Mouse (Mus musculus): ENCODE measurements at regions not wholly inside any gene's neighbourhood (a gene's known extent, or its start where the extent isn't known, plus 50 kb on each side); places are given as distances from the start of the nearest gene placed in this dataset.
A peak's percentile ranks its signal among the peaks of the same experiment; 100 is the strongest.

DNA sequence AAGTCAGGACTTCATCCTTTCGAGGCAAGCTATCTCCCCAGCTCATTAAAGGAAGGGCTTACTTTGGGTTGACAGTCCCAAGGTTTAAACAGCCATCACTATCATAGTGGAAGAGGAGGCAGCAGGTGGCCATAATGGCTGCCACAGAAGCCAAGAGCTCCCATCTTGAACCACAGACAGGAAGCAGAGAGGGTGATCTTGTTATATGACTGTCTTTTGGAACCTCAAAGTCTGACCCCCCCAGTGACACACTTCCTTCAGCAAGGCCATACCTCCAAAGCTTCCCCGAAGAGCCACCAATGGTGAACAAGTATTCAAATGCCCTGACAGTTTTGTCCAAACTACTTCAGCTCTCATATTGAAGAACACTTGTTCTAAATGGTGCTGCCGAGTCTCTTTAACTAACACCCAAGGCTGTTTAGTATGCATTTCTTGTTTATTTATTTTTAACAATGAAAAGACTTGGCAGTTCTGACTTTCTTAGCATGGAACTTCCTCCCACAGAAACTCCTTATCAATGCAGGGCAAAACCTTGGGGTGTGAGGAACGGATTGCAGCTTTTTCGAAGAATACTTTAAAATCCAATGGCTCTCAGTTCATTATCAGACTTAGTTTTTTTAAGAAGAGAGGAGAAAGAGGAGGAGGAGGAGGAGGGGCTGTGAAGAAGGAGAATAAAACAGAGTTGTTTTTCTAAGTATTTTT is 79.8 kb upstream of the Tnik start:
- Histone ChIP-seq H3K36me3 (no peaks in the 10 kb centered on the region), H3K4me1 (0 out of 2 replicates have a peak, but pooled peaks cover 2% of the 10 kb centered on the region), H3K27me3 (no peaks in the 10 kb centered on the region), H3K4me3 (replicated peaks) (no peak overlapping the region), H3K4me2 (replicated peaks) (no peak overlapping the region), H3K27ac (replicated peaks) (no peak overlapping the region), H3K9me3 (replicated peaks) (no peaks in the 10 kb centered on the region), H3K9ac (no peak overlapping the region)
- 84% methylated on average over 5 of the region's 5 CpGs for WGBS
- no peak for ATAC-seq (ENCODE audit: insufficient number of reproducible peaks, low FRiP score, low TSS enrichment, low read depth)

DNA sequence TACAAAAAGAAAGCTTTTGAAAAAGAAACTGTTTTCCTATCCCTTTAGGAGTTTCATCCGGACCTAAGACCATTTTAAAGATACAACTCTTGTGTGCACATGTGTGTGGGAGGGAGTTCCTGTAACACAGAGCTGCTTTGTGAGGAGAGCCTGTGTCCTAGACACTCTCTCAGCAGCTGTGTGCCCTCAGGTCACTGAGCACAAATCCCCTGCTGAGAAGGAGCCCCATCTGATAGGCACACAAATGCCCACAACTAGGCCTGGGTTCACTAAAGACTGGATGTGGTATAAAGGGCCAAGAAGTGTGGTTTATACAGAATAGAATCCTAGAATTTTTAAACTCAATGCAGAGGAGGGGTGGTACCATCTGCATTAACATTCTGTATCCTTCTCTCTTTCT is 77.5 kb upstream of the Tnik start:
- Histone ChIP-seq H3K4me3 (replicated peaks) (no peak overlapping the region), H3K4me2 (replicated peaks) (no peak overlapping the region), H3K9ac (no peak overlapping the region), H3K4me1 (0 out of 2 replicates have a peak, but pooled peaks cover 2% of the 10 kb centered on the region), H3K36me3 (no peaks in the 10 kb centered on the region), H3K27ac (replicated peaks) (no peak overlapping the region), H3K27me3 (no peaks in the 10 kb centered on the region), H3K9me3 (replicated peaks) (no peaks in the 10 kb centered on the region)
- WGBS: 14% methylated on average over 1 of the region's 1 CpGs
- no peak for ATAC-seq (ENCODE audit: insufficient number of reproducible peaks, low FRiP score, low TSS enrichment, low read depth)

DNA sequence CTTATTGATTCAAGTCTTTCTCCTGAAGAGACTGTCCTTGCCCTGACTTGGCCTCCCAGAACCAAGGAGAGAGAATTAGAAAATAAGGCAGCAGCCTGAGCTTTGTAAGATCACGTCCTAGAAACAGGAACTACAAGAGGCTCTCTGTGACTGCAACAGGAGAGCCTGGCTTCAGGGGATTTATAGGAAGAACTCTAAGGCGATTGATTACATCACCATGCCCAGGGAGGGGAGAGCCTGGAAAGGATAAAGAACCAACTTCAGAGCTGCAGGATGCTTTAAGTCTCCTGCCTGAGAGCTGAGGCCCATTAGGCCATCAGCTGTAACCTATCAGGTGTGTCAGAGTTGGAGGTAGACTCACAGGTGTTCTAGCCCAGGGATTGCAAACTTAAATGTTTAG is 77.1 kb upstream of the Tnik start:
- ATAC-seq (ENCODE audit: insufficient number of reproducible peaks, low FRiP score, low TSS enrichment, low read depth): no peak
- no peak overlapping the region for H3K9ac ChIP-seq
- H3K36me3 ChIP-seq: no peaks in the 10 kb centered on the region
- no peaks in the 10 kb centered on the region for H3K27me3 ChIP-seq
- WGBS: 6% methylated on average over 2 of the region's 2 CpGs
- H3K27ac ChIP-seq (replicated peaks): no peak overlapping the region
- H3K9me3 ChIP-seq (replicated peaks): no peaks in the 10 kb centered on the region
- no peak overlapping the region for H3K4me3 ChIP-seq (replicated peaks)
- peaks cover 2% of the 10 kb centered on the region; the same call in 1 of the 2 replicates for H3K4me1 ChIP-seq
- H3K4me2 ChIP-seq (replicated peaks): no peak overlapping the region

DNA sequence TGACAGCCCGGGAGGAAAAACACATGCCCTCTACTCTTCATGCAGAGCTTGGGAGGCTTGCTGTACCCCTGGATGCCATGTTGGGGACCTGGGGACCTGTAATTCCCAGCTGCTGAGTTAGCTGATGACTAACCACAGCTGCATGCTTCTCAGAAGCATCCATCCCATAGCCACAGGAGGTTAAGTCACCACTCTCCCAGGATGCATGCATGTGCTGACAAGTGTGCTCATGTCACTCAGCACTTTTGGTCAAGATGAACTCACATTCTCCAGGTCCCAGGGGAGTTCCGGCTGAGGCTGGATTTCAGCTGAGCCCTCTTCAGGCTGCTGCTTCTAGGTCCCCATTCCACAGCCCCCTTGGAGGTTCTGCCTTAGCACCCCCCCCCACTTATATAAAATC is 73.6 kb upstream of the Tnik start:
- no peaks in the 10 kb centered on the region for H3K9me3 ChIP-seq (replicated peaks)
- WGBS: 79% methylated on average over 2 of the region's 2 CpGs
- no peak overlapping the region for H3K27ac ChIP-seq (replicated peaks)
- no peaks in the 10 kb centered on the region for H3K36me3 ChIP-seq
- no peak overlapping the region for H3K4me3 ChIP-seq (replicated peaks)
- no peak overlapping the region for H3K4me2 ChIP-seq (replicated peaks)
- H3K9ac ChIP-seq: no peak overlapping the region
- H3K4me1 ChIP-seq: peaks cover 3% of the 10 kb centered on the region; the same call in 1 of the 2 replicates
- peak; percentile 69; the same call in 1 of the 2 replicates for ATAC-seq (ENCODE audit: insufficient number of reproducible peaks, low FRiP score, low TSS enrichment, low read depth)
- H3K27me3 ChIP-seq: no peaks in the 10 kb centered on the region

DNA sequence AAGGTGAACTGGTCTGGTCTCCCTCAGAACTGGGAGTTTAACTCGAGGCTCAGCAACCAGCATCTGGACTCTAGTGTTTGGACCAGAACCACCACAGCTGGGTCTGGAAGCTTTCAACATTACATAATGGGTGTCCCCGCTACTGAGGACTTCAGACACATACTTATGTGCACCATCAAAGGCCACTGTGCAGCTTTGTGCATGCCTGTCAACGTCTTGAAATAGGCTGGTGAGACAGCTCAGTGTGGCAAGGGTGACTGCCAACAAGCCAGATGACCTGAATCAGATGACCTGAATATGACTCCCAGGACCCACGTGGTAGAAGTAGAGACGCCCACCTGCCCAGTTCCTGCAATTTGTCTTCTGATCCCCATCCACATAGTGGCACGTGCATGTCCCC is 72.8 kb upstream of the Tnik start:
- WGBS: 71% methylated on average over 6 of the region's 6 CpGs
- Histone ChIP-seq H3K27ac (replicated peaks) (no peak overlapping the region), H3K27me3 (no peaks in the 10 kb centered on the region), H3K4me2 (replicated peaks) (no peak overlapping the region), H3K4me1 (peaks cover 7% of the 10 kb centered on the region; the same call in 1 of the 2 replicates), H3K9ac (no peak overlapping the region), H3K36me3 (no peaks in the 10 kb centered on the region), H3K4me3 (replicated peaks) (no peak overlapping the region), H3K9me3 (replicated peaks) (no peaks in the 10 kb centered on the region)
- ATAC-seq (ENCODE audit: insufficient number of reproducible peaks, low FRiP score, low TSS enrichment, low read depth): no peak

DNA sequence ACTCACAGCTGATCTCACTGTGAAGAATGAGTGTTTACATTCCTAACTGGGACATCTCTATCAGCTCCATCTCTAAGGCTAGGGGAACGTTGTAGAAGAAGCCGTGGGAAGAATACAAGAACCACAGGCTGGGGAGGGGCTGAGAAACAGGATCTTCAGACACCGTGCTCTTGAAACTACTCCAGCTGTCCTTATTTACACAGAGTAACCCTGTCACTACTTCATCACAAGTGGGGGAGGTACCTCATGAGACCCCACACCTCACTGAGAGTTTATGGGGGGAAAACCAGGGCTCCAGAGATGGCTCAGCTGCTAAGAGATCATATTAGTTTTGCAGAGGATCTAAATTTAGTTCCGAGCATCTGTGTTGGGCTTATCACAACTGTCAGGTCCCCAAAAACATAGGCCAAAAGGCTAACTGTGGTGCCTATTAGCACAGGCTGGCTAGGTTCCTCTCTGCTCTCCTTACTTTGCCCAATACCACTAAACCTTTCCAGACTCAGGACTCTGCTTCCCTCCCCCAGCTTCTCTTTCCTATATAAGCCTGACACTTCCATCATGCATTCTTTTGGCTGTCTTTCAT is 68.5 kb upstream of the Tnik start:
- Histone ChIP-seq H3K9ac (no peak overlapping the region), H3K36me3 (no peaks in the 10 kb centered on the region), H3K4me2 (replicated peaks) (no peak overlapping the region), H3K9me3 (replicated peaks) (0 out of 2 replicates have a peak, but pooled peaks cover 4% of the 10 kb centered on the region), H3K4me3 (replicated peaks) (no peak overlapping the region), H3K4me1 (peaks cover 4% of the 10 kb centered on the region; the same call in 1 of the 2 replicates), H3K27ac (replicated peaks) (no peak overlapping the region), H3K27me3 (no peaks in the 10 kb centered on the region)
- no peak for ATAC-seq (ENCODE audit: insufficient number of reproducible peaks, low FRiP score, low TSS enrichment, low read depth)
- 47% methylated on average over 4 of the region's 4 CpGs for WGBS

DNA sequence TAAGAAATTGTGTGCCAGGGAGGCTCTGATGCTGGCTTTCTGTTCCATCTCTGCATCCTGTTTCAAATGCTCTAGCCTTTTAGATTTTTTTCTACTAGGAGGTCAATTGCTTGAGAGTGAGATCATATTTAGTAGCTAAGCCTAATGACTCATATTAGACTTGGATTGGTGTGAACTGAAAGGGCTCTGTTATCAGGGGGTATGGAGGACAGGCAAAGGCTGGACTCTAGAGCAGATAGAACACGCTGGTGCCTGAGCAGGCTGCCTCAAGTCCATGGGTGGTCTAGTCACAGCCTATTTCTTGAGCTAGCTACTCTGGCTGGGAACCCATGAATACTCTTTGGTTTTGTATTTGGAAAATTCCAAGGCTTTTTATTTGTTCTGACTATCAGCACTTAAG is 66.2 kb upstream of the Tnik start:
- H3K36me3 ChIP-seq: no peaks in the 10 kb centered on the region
- 80% methylated on average over 1 of the region's 1 CpGs for whole genome bisulfite sequencing
- H3K4me3 ChIP-seq (replicated peaks): no peak overlapping the region
- H3K27ac ChIP-seq (replicated peaks): no peak overlapping the region
- no peaks in the 10 kb centered on the region for H3K27me3 ChIP-seq
- no peak overlapping the region for H3K4me2 ChIP-seq (replicated peaks)
- 0 out of 2 replicates have a peak, but pooled peaks cover 4% of the 10 kb centered on the region for H3K9me3 ChIP-seq (replicated peaks)
- H3K9ac ChIP-seq: no peak overlapping the region
- H3K4me1 ChIP-seq: 0 out of 2 replicates have a peak, but pooled peaks cover 4% of the 10 kb centered on the region
- no peak for ATAC-seq (ENCODE audit: insufficient number of reproducible peaks, low FRiP score, low TSS enrichment, low read depth)

DNA sequence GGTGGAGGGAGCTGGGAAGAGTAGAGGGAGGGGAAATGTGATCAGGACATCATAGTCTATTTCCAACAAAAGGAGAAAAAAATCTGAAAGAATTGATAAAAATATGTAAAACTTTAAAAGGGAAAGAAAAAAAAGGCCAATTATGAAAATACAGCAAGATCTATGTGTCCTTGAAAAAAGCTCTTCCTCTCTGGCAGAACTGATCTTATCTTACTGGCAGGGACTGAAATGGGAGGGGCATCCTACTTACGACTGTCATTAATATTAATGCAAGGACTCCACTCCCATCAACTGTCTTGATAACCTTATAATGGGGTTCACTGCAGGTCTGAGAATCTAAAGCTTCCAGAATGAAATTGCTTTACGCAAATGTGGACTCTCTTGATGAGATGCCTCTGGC is 53.7 kb upstream of the Tnik start:
- Histone ChIP-seq H3K27ac (replicated peaks) (no peak overlapping the region), H3K9ac (no peak overlapping the region), H3K36me3 (no peaks in the 10 kb centered on the region), H3K4me3 (replicated peaks) (no peak overlapping the region), H3K4me2 (replicated peaks) (no peak overlapping the region), H3K9me3 (replicated peaks) (no peaks in the 10 kb centered on the region), H3K27me3 (no peaks in the 10 kb centered on the region), H3K4me1 (no peaks in the 10 kb centered on the region)
- ATAC-seq (ENCODE audit: insufficient number of reproducible peaks, low FRiP score, low TSS enrichment, low read depth): no peak
- 59% methylated on average over 2 of the region's 2 CpGs for WGBS

DNA sequence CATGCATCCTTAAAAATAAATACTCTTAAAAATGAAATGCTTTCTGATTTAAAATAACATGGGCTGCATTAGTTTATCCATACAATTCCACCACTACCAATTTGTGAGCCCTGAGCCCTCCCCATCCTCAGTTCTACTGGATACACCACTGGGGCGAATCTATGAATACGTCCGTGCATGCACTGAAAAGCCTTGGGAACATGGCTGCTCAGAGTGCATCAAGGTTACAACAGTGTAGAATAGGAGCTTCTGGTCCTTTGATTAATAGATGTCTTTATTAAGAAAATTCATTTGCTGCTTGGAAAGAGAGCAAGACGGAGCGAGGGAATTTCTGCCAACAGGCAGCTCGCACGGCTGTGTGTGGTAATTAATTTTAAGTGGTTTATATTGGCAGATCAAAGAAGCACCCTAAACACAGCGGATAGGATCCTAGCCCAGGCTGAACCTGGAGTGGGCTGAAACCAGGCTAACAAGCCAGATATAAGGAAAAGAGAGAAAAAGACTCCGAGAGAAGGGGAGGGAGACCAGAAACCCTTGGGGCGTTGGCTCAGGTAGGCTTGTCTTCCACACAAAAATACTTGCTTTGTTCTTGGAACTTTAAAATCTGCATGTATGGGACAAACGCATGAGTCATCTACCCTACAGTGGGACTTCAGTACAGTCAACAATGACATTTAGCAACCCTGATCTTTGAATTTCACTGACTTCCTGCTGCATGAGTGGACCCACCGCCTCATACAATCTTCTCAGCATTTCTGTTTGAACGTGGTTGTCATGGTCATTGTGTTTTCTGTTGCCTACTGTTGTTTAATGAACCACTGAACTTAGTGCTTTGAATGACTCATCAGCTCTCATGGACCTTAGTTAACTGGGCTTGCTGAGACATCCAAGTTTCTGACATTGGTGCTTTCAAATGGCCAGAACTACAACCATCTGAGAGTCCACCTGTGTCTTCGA is 51.9 kb upstream of the Tnik start:
- Histone ChIP-seq H3K27me3 (no peaks in the 10 kb centered on the region), H3K4me3 (replicated peaks) (no peak overlapping the region), H3K4me1 (no peaks in the 10 kb centered on the region), H3K36me3 (no peaks in the 10 kb centered on the region), H3K9me3 (replicated peaks) (no peaks in the 10 kb centered on the region), H3K4me2 (replicated peaks) (no peak overlapping the region), H3K9ac (no peak overlapping the region), H3K27ac (replicated peaks) (no peak overlapping the region)
- WGBS: 74% methylated on average over 14 of the region's 14 CpGs
- ATAC-seq (ENCODE audit: insufficient number of reproducible peaks, low FRiP score, low TSS enrichment, low read depth): no peak

Measured in embryonic facial prominence, embryonic 15.5 days (tissue).